Mouse (Mus musculus) liver, adult 2 months (tissue): ENCODE measurements around the gene Tgfbrap1.

ENCODE experiments used
- CTCF ChIP-seq: fragments of 200-500 bp; IDR thresholded peaks from 2 replicates; pipeline ENCODE4 v1.5.1; 2011; ENCODE audit warnings: low read depth, low read length, control low read depth
- POLR2A ChIP-seq: fragments of 200-500 bp; IDR thresholded peaks from 2 replicates; pipeline ENCODE4 v1.6.1; 2011; ENCODE audit warnings: low read length, control low read depth; ENCODE audit not compliant: insufficient read depth; ENCODE audit errors: extremely low read depth

DNA sequence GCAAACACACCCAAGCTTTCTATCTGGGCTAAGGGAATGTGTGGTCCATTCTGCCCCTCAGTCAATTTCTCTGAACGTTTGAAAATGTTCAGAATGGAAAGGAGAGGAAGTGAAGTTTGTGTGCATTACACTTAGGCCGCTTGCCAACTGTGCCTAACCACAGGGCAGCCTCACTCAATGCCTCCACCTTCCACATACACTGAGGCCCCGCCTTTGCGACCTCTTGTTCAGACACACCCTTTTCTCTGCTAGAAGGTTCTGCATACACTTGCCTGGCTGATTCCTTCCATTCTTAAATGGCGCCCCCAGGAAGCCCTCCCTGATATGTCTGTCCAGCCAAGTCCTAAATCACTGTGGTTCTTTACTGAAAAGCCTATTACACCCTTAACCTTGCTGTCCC lies 27.7 kb downstream of the Tgfbrap1 start:
- TF ChIP-seq POLR2A (no peak), CTCF (no peak)
